Mouse (Mus musculus): ENCODE results near the gene Utp4.

Utp4 gene

GRCm38 (mm10) chr8:106893481-106894156, at the start of gene Utp4:
Gene Utp4, plus strand, starts transcription at chr8:106893636.
- peak; percentile 93 for DNase-seq

- DNase-seq: no peak
Measured at GRCm38 (mm10) chr8:106850034-106850433, 43.4 kb upstream of the Utp4 start.

DNA sequence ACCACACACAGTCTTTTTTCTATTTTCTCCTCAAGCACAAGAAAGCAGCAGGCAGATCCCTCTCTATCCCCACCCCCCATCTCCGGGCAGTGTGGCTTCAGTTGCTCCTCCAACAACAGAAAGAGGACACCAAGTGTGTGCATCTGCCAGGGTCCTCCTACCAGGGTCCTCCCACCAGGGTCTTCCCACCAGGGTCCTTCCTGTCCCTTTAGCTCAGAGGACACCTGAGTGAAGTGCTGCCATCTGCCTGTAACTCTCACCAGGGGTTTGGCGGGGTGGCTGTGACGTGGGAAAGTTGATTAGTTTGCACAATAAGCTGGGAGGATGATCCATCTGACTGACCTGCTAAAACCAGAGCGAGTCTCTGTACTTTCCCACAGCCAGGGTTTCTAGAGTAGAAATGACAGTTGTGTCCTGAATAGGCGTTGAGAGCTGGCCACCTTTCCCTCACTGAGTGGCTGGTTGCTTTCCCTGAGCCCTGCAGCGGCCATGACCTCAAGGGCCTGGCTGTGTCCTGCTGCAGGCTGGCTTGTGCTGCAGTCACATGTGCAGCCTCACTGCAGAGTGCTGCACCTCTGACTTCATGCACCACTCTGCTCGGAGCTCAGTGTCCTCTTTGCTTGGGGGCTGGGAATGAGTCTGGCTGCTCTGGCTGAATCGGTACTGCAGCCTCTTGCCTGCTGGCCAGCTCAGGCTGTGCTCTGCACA, 38.7 kb upstream of the Utp4 start:
- DNase-seq: peak; percentile 21

GRCm38 (mm10) chr8:106855242-106855562, 38.2 kb upstream of the Utp4 start:
- no peak for DNase-seq

DNA sequence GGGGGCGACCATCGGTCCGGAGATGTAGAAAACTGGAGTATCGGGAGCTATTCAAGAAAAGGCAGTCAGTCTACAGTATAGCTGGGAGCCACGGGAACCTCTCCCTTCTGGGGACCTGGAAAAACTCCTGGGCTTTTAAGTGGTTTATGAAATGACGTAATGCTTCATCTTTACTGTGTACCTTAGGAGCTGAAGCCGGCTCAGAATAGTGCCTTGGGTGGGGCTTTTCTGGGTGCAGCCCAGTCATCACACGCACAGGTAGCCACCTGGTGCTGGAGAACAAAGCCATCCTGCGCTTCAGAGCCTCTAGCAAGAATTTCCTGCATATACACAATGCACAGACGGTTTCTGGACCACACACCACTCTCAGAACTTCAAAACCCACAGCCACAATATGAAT, 30.6 kb upstream of the Utp4 start:
- no peak for DNase-seq

GRCm38 (mm10) chr8:106865354-106865753, 28.1 kb upstream of the Utp4 start:
- DNase-seq: no peak

DNA sequence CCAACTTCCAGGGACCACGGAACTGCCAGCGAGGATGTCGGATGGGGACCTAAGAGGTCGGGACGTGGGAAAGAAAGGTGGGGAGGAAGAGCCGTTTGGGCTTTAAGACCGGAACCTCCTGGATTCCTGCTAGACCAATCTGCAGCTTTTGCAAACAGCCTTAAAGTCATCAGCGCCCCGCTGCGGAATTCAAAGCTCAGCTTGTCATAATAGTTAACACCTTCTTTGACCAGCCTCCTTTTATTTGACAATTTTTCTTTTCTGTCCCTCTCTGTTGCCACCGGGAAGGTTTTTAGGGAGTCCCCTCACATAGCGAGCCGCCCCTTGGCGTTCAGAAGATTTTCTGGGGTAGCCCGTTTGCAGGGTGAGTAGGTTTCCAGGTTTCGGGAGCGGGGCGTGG, 23.4 kb upstream of the Utp4 start, which contains the start of gene Has3:
Has3 (plus strand) TSS at position 192 of the 400 bp plus-strand sequence.
- DNase-seq: peak; percentile 38

- peak; percentile 79 for DNase-seq
Measured at GRCm38 (mm10) chr8:106870537-106871327, 22.7 kb upstream of the Utp4 start.

DNA sequence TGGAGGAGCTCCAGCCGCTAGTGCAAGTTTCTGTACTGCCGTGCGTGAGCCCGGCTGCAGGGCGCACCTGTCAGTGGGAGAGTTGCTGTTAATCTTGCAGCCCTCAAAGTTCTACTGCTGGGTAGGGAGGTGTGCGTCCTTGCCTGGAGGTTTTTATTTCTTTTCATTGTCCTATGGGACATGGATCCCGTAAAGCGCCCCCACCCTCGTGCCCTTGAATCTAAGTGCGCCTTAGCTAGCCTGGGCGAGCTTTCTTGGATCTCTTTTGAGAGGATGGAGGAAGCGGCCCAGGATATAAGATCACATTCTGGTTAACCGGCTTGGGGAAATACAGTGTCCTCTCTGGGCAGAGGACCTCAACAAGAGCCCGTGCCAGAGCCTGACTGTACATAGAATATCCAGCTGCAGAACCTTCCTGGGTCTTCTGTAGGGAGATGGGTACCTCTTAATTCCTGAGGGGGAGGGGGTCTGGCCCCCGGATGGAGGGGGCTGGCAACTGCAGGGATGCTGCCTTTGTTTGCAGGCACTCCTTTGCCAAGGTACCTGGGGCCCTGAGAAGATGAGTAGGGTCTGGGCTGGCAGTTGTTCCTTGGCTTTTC, 22.0 kb upstream of the Utp4 start:
- no peak for DNase-seq

DNA sequence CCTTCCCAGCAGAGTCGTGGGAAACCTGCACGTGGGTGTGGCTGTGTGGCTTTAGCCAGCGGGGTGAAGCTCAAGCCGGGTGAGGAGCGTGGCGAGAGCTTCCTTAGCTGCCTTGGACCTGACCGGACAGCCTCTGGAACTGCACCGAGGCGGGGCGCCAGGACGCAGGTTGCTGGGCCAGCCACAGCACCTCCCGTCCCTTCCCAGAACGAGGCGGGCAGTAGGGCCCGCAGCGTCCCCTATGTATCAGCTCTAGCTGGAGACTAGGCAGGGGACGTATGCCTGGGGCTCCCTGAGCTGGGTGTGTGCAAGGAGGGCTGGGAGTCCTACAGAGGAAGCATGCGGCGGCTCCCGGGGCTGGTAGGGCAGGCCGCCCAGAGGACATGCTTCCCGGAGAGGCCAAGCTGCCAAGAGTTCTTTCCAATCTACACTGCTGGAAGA, 21.5 kb upstream of the Utp4 start:
- DNase-seq: peak; percentile 80

- peak; percentile 28 for DNase-seq
Measured at GRCm38 (mm10) chr8:106872454-106873034, 20.9 kb upstream of the Utp4 start.

DNA sequence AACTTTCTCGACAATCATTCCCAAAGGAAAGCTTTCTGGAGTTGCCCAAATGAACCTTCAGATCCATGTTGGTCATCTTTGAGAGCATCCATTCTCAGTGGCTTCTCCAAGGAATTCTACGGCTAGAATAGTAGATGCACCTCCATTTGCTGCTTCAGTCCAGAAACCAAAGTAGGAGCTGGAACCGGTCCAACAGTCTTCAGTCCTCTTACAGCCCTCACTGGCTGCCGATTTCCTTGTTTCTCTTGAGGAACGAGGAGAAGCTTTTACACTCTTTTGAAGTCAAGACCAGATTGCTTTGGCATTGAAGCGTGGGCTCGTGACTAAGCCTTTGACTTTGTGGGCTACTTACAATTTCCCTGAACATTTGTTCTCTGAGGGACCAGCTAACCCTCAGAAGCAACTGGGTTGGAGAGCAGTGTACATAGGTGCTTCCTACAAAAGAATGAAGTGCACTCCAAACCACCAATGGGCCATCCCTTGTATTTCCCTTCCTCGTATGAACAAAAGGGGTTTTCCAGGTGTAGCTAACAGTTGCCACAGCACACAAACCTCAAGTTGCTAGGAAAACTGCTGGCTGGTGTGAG, 13.2 kb upstream of the Utp4 start:
- peak; percentile 28 for DNase-seq

DNA sequence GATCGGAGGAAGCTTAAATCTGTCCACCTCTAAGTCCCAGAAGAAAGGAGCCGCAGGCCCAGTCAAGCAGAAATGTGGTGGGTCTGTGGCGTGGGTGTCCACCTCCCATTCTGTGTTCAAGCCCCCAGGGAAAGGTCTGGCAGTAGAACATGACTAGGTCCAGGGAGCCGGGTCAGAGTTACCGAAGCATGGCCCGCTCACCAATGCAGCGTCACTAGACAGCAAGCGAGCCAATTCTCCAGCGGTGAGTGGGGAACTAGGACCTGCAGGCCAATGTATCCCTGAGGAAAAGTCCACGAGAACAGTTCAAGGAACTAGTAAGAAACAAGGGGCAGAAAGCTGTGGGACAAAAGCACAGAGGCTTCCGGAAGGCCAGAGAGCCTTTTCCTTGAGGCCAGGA, 9.3 kb upstream of the Utp4 start:
- peak; percentile 21 for DNase-seq

DNA sequence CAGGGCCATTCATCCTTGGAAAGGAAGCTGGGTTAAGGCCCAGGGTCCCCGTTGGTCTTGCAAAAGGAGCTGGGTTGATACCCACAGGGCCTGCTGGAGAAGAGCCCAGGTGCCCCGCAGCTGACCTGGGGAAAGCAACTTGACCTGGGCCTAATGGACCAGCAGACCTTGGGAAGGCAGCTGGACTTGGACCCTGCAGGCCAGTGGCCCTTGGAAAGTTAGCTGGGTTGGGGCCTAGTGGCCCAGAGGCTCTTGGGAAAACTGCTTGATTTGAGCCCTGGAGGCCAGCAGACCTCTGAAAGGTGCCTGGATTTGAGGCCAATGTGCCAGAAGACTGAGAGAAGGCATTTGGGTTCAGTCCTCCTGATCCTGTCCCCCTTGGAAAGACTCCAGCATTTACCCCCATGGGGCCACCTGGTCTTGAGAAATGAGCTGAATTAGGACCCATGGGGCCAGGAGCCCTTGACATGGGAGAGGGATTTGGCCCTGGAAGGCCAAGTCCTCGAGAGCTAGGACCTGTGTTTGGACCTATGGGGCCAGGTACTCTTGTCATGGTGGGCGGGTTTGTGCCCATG, 8.5 kb upstream of the Utp4 start:
- DNase-seq: peak; percentile 48

DNA sequence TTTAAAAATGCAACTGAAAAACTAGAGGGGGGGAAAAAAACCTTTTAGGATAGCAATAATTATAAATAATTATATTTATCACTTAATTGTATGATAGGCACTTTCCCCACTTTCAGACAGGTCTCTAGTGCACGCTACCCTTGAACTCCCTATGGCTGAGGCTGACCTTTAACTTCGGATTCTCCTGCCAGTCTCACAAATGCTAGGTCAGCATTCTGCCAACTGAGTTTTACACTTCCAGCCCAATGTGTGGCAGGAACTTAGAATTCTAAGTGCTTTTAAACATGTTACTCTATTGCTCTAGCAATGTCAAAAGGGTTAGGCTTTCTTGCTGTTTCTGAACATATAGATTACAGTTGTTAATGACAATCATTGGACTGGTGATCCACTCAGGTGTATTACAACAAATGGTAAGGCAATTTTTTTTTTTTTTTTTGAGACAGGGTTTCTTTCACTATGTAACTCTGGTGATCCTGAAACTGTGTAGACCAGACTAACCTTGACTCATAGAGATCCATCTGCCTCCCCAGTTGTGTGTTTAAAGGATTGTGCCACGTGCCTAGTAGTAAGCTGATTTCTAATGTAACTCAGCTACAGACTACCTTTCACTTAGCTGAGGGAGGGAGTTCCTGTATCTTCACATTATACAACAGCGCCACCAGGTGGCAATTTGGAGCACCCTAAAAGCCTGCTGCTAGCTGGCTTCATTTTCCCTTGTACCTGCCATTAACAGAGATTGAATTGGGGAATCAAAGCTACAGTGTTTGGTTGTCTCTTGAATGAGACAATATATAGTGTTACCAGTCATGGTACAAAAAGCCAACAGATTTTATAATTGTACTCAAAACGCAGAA, 5.9 kb upstream of the Utp4 start:
- DNase-seq: peak; percentile 83

- DNase-seq: no peak
Measured at GRCm38 (mm10) chr8:106888803-106889202, 4.6 kb upstream of the Utp4 start.

GRCm38 (mm10) chr8:106892210-106892805, 1.1 kb upstream of the Utp4 start:
- DNase-seq: peak; percentile 53

DNA sequence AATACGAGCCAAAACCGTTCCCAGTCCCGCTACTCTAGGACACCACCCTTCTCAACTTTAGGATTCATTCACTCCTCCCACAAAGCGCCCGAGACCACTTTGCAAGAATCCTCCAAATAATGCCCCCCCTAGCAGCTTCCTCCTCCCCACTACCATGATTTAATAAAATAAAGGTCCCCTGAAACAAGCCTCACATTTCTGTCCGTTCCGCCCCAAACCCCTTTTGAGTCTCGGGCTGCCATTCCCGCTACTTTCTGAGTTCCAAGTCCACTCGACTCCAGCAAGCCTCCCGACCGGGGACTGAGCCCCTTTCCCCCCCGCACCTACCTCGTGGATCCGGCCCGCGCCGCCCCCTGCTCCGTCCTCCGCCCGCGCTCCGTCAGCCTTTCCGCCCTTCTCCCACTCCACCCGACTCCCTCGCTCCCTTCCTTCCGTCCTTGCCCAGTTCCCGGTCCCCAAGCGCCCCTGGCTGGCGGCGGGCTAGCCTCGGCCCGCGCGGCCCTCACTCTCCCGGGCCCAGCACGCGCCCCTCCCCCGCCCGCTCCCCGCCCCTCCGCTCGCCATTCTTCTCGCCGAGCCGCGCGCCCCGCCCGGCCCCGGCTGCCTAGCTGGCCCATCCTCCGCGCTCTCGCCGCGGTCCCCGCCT, 507 bp upstream of the Utp4 start:
- peak; percentile 13 for DNase-seq

DNA sequence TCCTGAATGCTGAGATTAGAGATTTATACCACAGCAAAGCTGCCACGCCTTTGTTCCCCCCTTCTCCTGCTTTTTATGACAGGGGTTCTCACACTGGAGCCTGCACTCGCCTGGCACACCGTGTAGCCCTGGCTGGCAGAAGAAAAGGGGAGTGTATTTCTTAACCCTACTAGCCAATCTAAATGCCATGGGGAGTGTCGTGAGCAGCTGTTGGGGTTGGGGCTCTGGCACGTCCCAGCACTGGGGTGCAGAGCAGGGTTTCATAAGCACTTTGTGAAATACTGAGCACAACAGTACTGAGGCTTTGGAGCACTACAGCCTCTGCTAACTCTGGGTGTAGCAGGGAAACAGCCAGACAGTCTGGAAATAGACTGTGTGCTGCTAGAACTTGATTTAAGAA, 6.0 kb downstream of the Utp4 start:
- no peak for DNase-seq
